Mouse (Mus musculus) CH12.LX (cell line): ENCODE results near the gene Arhgap31.

Source experiments
- CHD1 ChIP-seq: IDR thresholded peaks from 2 replicates; pipeline ENCODE4 v1.6.1; 2012; ENCODE audit warnings: low read depth, low read length, improper control_type of control experiment, inconsistent platforms
- CTCF ChIP-seq, 2 experiments: IDR thresholded peaks in 1 of 2; conservative IDR thresholded peaks in 1 of 2; 2 replicates each; pipeline ENCODE4 v1.5.1; 2011 to 2012; ENCODE audit warnings: low read depth in 2 of 2, low read length in 2 of 2, improper control_type of control experiment in 1 of 2, inconsistent platforms in 1 of 2, mild to moderate bottlenecking in 1 of 2, moderate library complexity in 1 of 2
- EP300 ChIP-seq: IDR thresholded peaks from 2 replicates; pipeline ENCODE4 v1.6.1; 2011; ENCODE audit warnings: low read length, improper control_type of control experiment
- GABPA ChIP-seq: IDR thresholded peaks from 2 replicates; pipeline ENCODE4 v1.6.1; 2012; ENCODE audit warnings: low read depth, low read length, improper control_type of control experiment, inconsistent platforms; ENCODE audit not compliant: insufficient replicate concordance
- JUN ChIP-seq: IDR thresholded peaks from 2 replicates; pipeline ENCODE4 v1.6.1; 2011; ENCODE audit warnings: low read depth, mild to moderate bottlenecking, low read length, improper control_type of control experiment, moderate library complexity; ENCODE audit not compliant: insufficient read depth
- KAT2A ChIP-seq: IDR thresholded peaks from 2 replicates; pipeline ENCODE4 v1.6.1; 2012; ENCODE audit warnings: low read length, improper control_type of control experiment, inconsistent platforms; ENCODE audit not compliant: insufficient replicate concordance
- MAFK ChIP-seq: IDR thresholded peaks from 2 replicates; pipeline ENCODE4 v1.6.1; 2011; ENCODE audit warnings: low read length, improper control_type of control experiment; ENCODE audit not compliant: insufficient replicate concordance
- MAZ ChIP-seq: IDR thresholded peaks from 2 replicates; pipeline ENCODE4 v1.6.1; 2012; ENCODE audit warnings: low read depth, mild to moderate bottlenecking, inconsistent platforms, low read length, improper control_type of control experiment, moderate library complexity
- POLR2A ChIP-seq: IDR thresholded peaks from 2 replicates; pipeline ENCODE4 v1.6.1; 2011; ENCODE audit warnings: low read depth, mild to moderate bottlenecking, improper control_type of control experiment, low read length
- SIN3A ChIP-seq: IDR thresholded peaks from 2 replicates; pipeline ENCODE4 v1.6.1; 2012; ENCODE audit warnings: low read length, improper control_type of control experiment, inconsistent platforms
- TCF12 ChIP-seq: IDR thresholded peaks from 2 replicates; pipeline ENCODE4 v1.6.1; 2014; ENCODE audit warnings: low read depth, mild to moderate bottlenecking, inconsistent platforms, low read length, improper control_type of control experiment
- ZMIZ1 ChIP-seq: IDR thresholded peaks from 2 replicates; pipeline ENCODE4 v1.6.1; 2012; ENCODE audit warnings: low read depth, mild to moderate bottlenecking, inconsistent platforms, low read length, improper control_type of control experiment

DNA sequence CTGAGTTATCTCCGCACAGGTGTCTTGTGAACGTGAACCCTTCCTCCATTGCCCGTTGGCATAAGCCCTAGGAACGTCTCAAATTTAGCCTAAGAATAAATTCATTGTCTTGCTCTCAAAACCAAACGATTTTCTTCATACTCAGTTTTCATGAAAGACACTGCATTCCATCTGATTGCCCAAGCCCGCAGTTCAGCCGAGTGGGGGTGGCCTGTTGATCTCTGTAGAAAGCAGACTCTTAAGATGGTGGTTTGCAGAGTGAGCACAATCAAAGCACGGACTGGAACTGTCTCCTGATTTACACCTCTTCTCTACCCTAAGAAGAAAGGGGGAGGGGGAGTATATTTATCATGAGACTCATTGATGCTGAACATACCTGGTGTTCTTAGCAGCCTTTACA lies 49.3 kb upstream of the Arhgap31 start:
- TF ChIP-seq CTCF (conservative IDR thresholded peaks at IDR 0.05 in 1 of 2, IDR thresholded peaks at IDR 0.05 in 1 of 2; ENCODE audit: low read depth in 2 of 2, low read length in 2 of 2) (no peak), JUN (no peak), EP300 (no peak), TCF12 (no peak), GABPA (no peak), POLR2A (no peak), MAZ (no peak), MAFK (no peak), CHD1 (no peak), ZMIZ1 (no peak), KAT2A (no peak), SIN3A (no peak)
